1 mouse cellular context compared by ENCODE assay signal in genomic region chr7:16070846-16071245, GRCm38 (mm10).
TF ChIP-seq lines count a peak whose summit lies in the region.

No protein-coding gene starts in this region.

TF ChIP-seq in MEL, 35 proteins besides CTCF, POLR2A, EP300 and RAD21 (continued from another document):
- TF ChIP-seq TCF12 (IDR thresholded peaks at IDR 0.05; ENCODE audit: low read depth, low read length) = no peak
- 0 out of 2 replicates have a peak, but pooled peaks have one; percentile 60 for TF ChIP-seq RCOR1 (IDR thresholded peaks at IDR 0.05; ENCODE audit: low read depth, low read length)
